Mouse (Mus musculus): Measurements from ENCODE around the gene Gast. TPM values are rescaled to one million over a fixed set of nuclear protein-coding genes. Genes with fewer than 3 reads are reported as not detected.
A peak's percentile ranks its signal among the peaks of the same experiment; 100 is the strongest.
"Not testable (repeated sequence)": the region's sequence is repeated elsewhere in the genome, so short reads cannot be mapped to it uniquely, and the experiment has no call there.

Gene Gast
- not detected for total RNA-seq (2021)
- long read RNA-seq, experiment 1 = 0 reads
- long read RNA-seq, experiment 2 = 0 reads

- DNase-seq (ENCODE audit: low spot score in 2 of 2) = no peak
These were observed at the start of gene Gast for GRCm38 (mm10) chr11:100333944-100334457. TSS of gene Gast (plus strand) at chr11:100334407.

- DNase-seq (ENCODE audit: low spot score in 2 of 2) = no peak
These were observed 49.2 kb upstream of the Gast start for GRCm38 (mm10) chr11:100284988-100285387.

GRCm38 (mm10) chr11:100287024-100287423 is 47.2 kb upstream of the Gast start:
- no peak for DNase-seq (ENCODE audit: low spot score in 2 of 2)

- DNase-seq (ENCODE audit: low spot score in 2 of 2) = no peak
These were observed 45.3 kb upstream of the Gast start for GRCm38 (mm10) chr11:100288942-100289341.

- DNase-seq (ENCODE audit: low spot score in 2 of 2) = no peak
These were observed 44.0 kb upstream of the Gast start for GRCm38 (mm10) chr11:100290235-100290634.

GRCm38 (mm10) chr11:100292884-100293283 is 41.3 kb upstream of the Gast start:
- DNase-seq (ENCODE audit: low spot score in 2 of 2) = no peak

- peak; percentile 67 to 68 for DNase-seq (ENCODE audit: low spot score in 2 of 2)
These were observed 38.9 kb upstream of the Gast start for GRCm38 (mm10) chr11:100295308-100295707.

- DNase-seq (ENCODE audit: low spot score in 2 of 2) = no peak
These were observed 36.4 kb upstream of the Gast start for GRCm38 (mm10) chr11:100297801-100298200.

- DNase-seq (ENCODE audit: low spot score in 2 of 2) = peak; percentile 57 to 59
These were observed 35.8 kb upstream of the Gast start for GRCm38 (mm10) chr11:100298274-100299036.

GRCm38 (mm10) chr11:100300293-100300692 is 33.9 kb upstream of the Gast start:
- DNase-seq (ENCODE audit: low spot score in 2 of 2) = no peak

GRCm38 (mm10) chr11:100301292-100301691 is 32.9 kb upstream of the Gast start:
- no peak for DNase-seq (ENCODE audit: low spot score in 2 of 2)

- DNase-seq (ENCODE audit: low spot score in 2 of 2) = no peak
These were observed 26.3 kb upstream of the Gast start for GRCm38 (mm10) chr11:100307900-100308299.

GRCm38 (mm10) chr11:100308672-100309071 is 25.5 kb upstream of the Gast start:
- DNase-seq (ENCODE audit: low spot score in 2 of 2) = not testable (repeated sequence)

GRCm38 (mm10) chr11:100311656-100312055 is 22.6 kb upstream of the Gast start:
- DNase-seq (ENCODE audit: low spot score in 2 of 2) = no peak

- DNase-seq (ENCODE audit: low spot score in 2 of 2) = no peak
These were observed 22.0 kb upstream of the Gast start for GRCm38 (mm10) chr11:100312096-100312679.

GRCm38 (mm10) chr11:100313424-100313823 is 20.8 kb upstream of the Gast start:
- no peak for DNase-seq (ENCODE audit: low spot score in 2 of 2)

GRCm38 (mm10) chr11:100315439-100315838 is 18.8 kb upstream of the Gast start:
- DNase-seq (ENCODE audit: low spot score in 2 of 2) = no peak

- DNase-seq (ENCODE audit: low spot score in 2 of 2) = no peak
These were observed 16.3 kb upstream of the Gast start for GRCm38 (mm10) chr11:100317826-100318380.

- no peak for DNase-seq (ENCODE audit: low spot score in 2 of 2)
These were observed 15.4 kb upstream of the Gast start for GRCm38 (mm10) chr11:100318529-100319451.

- DNase-seq (ENCODE audit: low spot score in 2 of 2) = peak; percentile 99 to 100
These were observed 14.6 kb upstream of the Gast start, which contains the start of gene Eif1 for GRCm38 (mm10) chr11:100319492-100320171. TSS of gene Eif1 (plus strand) at chr11:100319885.
